Mouse (Mus musculus) megakaryocyte, embryonic 14.5 days (primary cell): ENCODE data around the gene Spns3. TPM values are rescaled to one million over a fixed set of nuclear protein-coding genes. Genes with fewer than 3 reads are reported as not detected.

Source experiments
- H3K27me3 ChIP-seq: replicated peaks from 2 replicates; pipeline ENCODE3; 2012; ENCODE audit warnings: inconsistent platforms
- H3K36me3 ChIP-seq: replicated peaks from 2 replicates; pipeline ENCODE3; 2012; ENCODE audit warnings: low read length, inconsistent platforms, mixed read lengths
- H3K4me1 ChIP-seq: 2 replicates; pipeline ENCODE4 v1.6.1; 2012; ENCODE audit warnings: inconsistent platforms
- H3K4me3 ChIP-seq: replicated peaks from 2 replicates; pipeline ENCODE3; 2012; ENCODE audit warnings: moderate library complexity, mild to moderate bottlenecking, inconsistent platforms
- H3K9me3 ChIP-seq: 2 replicates; pipeline ENCODE4 v1.6.1; 2012; ENCODE audit warnings: inconsistent platforms
- FLI1 ChIP-seq: IDR thresholded peaks from 2 replicates; pipeline ENCODE4 v1.6.1; 2012; ENCODE audit warnings: low read length, inconsistent platforms, mixed read lengths
- GATA1 ChIP-seq: IDR thresholded peaks from 3 replicates; pipeline ENCODE4 v1.6.1; 2012; ENCODE audit warnings: mixed read lengths, low read length, inconsistent platforms, borderline replicate concordance
- polyA plus RNA-seq: library from polyadenylated mRNA; stranded (reverse); fragments of >175 nt; gene quantifications from 2 replicates; pipeline ENCODE4 v1.2.3, GENCODE M21; 2012; ENCODE audit warnings: low replicate concordance; ENCODE audit not compliant: insufficient read depth

Spns3 gene
- polyA plus RNA-seq, 1 experiment: 31.7 TPM

DNA sequence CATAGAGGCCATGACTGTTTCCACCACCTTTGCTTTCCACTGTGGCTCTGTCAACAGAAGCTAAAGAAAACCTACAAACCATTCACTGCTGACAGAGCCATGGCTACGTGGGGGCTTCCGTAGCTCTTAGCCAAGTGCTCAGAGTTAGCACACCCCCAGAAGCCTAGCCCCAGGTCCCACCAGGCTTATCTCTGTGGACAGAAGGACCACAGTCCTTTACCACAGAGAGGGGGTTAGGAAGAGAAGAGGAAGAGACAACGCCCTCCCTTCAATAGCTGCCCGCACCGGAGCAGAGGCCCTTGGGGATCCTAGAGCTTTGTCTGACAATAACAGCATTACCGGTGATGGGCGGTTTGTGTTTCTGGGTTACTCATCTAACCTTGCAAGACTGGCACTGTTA is 74.9 kb downstream of the Spns3 start:
- H3K9me3 ChIP-seq: no peaks in the 10 kb centered on the region
- peak overlapping the region; percentile 83 for H3K4me3 ChIP-seq
- peaks cover 100% of the 10 kb centered on the region for H3K4me1 ChIP-seq
- H3K27me3 ChIP-seq: no peaks in the 10 kb centered on the region
- H3K36me3 ChIP-seq: peaks cover 40% of the 10 kb centered on the region
- TF ChIP-seq FLI1 (no peak), GATA1 (no peak)

DNA sequence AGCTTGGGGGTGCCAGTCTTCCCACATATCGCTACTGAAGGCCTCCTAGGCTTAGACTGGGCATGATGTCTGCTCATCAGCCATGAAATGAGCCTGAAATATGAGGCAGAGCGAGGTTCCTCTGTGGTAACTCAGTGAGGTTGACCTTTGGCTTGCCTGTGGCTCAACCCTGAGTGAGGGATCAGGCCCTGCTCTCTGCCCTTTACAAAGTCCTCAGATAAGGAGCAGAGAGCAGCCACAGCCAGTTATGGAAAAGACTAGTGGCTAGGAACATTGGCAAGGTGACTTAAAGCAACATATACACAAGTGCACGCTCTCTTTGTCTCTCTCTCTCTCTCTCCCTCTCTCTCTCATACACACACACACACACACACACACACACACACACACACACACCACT is 75.4 kb downstream of the Spns3 start:
- TF ChIP-seq GATA1 (no peak), FLI1 (no peak)
- peaks cover 40% of the 10 kb centered on the region for H3K36me3 ChIP-seq
- peak overlapping the region; percentile 83 for H3K4me3 ChIP-seq

DNA sequence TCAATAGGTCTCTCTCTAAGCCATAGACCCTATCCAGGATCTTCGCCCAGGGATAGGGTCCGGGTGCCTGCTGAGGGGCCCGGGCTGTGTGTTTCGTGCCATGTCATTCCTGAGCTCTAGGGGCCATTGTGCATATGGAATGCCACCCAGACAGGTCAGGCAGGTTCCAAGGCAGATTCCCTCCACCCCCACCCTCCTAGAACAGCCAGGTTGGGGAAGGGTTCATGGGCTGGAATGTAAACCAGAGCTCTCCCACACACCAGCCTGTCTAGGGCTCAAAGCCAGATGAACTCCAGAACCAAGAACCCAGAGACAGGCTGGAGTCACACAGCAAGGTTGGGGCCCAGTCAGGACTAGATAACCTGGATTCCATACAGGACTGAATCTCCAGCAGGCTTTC is 76.8 kb downstream of the Spns3 start:
- Histone ChIP-seq H3K4me3 (no peak overlapping the region), H3K36me3 (peaks cover 41% of the 10 kb centered on the region), H3K27me3 (no peaks in the 10 kb centered on the region), H3K9me3 (no peaks in the 10 kb centered on the region), H3K4me1 (peaks cover 100% of the 10 kb centered on the region)
- TF ChIP-seq FLI1: no peak
- no peak for TF ChIP-seq GATA1

More for the DNA sequence above, 75.4 kb downstream of the Spns3 start:
- H3K9me3 ChIP-seq: no peaks in the 10 kb centered on the region
- H3K4me1 ChIP-seq: peaks cover 100% of the 10 kb centered on the region
- no peaks in the 10 kb centered on the region for H3K27me3 ChIP-seq

DNA sequence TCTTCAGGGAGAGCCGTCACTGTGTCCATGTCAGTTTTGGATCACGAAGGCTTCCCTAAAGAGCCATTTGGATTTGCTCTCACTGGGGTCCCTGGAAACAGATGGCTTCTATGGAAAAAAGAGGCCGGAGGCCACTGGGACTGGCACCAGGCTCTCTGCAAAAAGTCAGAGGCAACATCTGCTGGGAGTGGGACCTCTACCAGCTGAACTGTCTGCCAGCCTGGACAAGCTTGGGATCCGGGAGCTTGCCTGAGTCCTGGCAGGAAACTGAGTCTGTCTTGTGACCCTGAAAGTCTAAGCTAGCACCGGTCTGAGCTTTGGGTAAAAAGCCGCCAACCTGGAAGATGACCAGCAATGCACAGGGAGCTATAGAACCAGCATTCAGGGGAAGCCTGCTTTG is 78.9 kb downstream of the Spns3 start:
- Histone ChIP-seq H3K4me1 (peaks cover 100% of the 10 kb centered on the region), H3K27me3 (no peaks in the 10 kb centered on the region), H3K4me3 (no peak overlapping the region), H3K36me3 (peaks cover 44% of the 10 kb centered on the region), H3K9me3 (no peaks in the 10 kb centered on the region)
- no peak for TF ChIP-seq FLI1
- no peak for TF ChIP-seq GATA1

DNA sequence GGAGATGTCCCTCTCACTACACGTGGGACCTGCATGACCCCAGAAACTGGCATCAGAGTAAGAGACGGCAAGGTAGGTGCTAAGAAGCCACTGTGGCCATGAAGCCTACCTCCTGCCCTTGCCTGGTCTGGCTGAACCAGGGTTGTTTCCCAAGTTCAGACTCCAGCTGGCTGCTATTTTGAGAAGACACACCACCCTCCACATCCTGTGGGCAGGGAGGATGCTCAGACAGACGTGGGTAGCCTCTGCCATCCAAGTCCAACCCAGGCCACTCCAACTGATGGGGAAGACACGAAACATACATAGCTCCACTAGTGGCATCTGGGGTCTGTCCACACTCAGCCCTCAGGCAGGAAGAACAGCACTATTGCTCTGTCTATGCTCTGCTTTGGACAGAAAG is 80.3 kb downstream of the Spns3 start:
- Histone ChIP-seq H3K4me3 (peak overlapping the region; percentile 83), H3K27me3 (no peaks in the 10 kb centered on the region), H3K36me3 (peaks cover 58% of the 10 kb centered on the region), H3K9me3 (no peaks in the 10 kb centered on the region), H3K4me1 (peaks cover 100% of the 10 kb centered on the region)
- TF ChIP-seq GATA1 (no peak), FLI1 (no peak)

DNA sequence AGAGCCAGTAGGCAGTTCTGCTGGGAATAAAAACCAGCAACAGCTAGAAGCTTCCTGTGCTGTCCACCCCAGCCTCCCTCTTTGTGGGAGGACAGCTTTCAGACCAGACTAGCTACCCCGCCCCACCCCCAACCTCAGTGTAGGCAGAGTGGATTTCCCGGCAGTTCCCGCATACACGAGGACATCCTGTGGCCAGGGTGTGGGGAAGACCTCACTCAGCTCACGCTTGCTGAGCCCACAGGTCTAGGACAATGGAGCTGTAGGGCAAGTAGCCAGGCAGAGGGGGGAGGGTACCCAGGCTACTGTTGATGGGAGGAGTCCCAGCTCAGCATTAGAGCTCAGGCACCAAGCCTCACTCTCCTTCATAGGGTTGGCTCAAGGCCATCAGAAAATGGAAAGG is 81.1 kb downstream of the Spns3 start:
- no peak for TF ChIP-seq GATA1
- no peak for TF ChIP-seq FLI1
- Histone ChIP-seq H3K27me3 (no peaks in the 10 kb centered on the region), H3K4me1 (peaks cover 100% of the 10 kb centered on the region), H3K36me3 (peaks cover 60% of the 10 kb centered on the region), H3K9me3 (no peaks in the 10 kb centered on the region), H3K4me3 (peak overlapping the region; percentile 84)

DNA sequence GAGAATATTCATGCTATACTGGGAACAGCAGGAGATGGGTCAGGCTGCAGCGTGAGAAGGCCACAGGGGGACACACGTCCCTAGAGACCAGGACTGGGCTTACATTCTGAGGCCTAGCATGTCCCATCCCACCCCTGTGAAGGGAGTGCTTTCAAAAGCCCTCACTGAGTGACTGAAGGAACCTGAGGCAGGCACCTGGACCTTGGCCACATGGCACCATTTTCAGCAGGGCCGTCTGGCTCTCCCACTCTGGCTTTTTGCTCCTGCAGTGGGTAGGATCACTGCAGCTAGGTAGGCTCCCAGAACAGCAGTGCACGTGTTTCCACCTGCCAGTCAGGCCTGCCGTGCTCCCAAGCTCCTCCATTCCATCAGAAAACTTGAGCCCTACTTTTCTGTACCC is 81.8 kb downstream of the Spns3 start:
- H3K36me3 ChIP-seq: peaks cover 60% of the 10 kb centered on the region
- H3K4me1 ChIP-seq: peaks cover 100% of the 10 kb centered on the region
- TF ChIP-seq GATA1: no peak
- TF ChIP-seq FLI1: no peak
- H3K27me3 ChIP-seq: no peaks in the 10 kb centered on the region
- peak overlapping the region; percentile 62 for H3K4me3 ChIP-seq
- no peaks in the 10 kb centered on the region for H3K9me3 ChIP-seq

DNA sequence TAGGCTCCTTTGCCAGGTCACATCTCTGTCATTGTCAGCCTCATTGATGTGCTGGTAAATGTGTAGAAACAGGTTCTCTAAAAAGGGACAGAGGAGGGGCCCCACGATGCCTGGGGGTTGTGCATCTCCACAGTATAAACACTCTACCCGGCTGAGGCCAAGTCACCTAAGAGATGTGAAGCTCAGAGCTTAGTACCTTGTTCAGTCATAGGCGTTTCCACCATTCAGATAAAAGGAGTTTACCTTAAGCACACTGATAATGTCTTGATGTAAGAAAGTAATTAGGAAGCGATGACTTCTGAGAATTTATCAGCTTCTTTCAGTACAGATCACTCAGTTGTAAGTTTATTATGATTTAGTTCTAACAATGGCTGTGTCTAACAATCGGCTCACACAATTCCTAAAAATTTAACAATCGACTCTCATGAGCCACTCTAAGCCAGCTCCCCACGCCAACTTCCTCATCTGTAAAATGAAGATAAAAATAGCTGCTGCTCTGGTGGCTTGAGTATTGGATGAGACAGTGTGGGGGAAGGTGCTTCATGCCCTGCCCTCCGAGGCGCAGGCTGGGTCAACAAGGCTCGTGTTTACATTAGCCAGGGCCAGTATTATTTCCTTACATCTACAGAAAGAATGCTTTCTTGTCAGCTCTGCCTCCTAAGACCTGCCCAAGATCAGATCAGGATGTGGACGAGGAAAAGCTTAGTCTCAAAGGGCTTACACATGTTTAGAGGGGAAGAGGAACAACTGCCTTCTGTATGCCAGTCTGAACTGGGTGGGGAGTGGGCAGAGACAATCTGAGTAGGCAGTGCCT is 83.4 kb downstream of the Spns3 start:
- no peak for TF ChIP-seq FLI1
- TF ChIP-seq GATA1: no peak
- H3K4me1 ChIP-seq: peaks cover 98% of the 10 kb centered on the region
- H3K4me3 ChIP-seq: peak overlapping the region; percentile 81
- no peaks in the 10 kb centered on the region for H3K9me3 ChIP-seq
- H3K36me3 ChIP-seq: peaks cover 60% of the 10 kb centered on the region
- no peaks in the 10 kb centered on the region for H3K27me3 ChIP-seq

DNA sequence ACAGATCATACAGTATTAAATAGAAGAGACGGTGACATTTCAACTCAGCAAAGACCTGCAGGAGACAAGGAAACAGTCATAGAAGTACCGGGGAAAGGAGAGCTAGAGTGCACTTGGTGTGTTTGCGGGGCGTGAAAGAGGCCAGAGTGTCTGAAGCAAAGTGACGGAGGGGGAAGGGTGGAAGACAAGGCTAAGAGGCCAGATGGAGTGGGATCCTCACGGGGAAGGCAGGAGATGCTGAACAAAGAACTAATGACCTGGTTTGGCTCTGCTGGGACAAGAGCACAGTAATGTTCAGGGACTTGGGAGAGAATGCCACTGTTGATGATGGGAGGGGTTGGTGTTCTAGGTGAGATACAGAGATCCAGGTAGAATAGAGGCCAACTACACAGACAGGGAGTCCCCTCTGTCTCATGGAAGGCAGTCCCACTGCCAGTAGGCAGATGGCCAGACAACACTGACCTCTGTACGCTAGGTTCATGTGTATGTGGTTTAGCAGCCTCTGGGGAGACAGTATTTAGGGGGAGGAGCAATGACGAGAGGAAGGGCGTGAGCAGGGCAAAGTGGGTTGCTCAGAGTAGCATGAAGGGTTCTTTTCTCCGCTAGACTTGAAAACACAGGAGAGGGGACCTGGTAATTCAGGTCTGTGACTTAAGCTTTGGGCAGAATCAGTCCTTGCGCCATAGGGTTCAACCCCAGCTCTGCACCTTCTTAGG is 84.2 kb downstream of the Spns3 start:
- peak overlapping the region; percentile 75 for H3K4me3 ChIP-seq

DNA sequence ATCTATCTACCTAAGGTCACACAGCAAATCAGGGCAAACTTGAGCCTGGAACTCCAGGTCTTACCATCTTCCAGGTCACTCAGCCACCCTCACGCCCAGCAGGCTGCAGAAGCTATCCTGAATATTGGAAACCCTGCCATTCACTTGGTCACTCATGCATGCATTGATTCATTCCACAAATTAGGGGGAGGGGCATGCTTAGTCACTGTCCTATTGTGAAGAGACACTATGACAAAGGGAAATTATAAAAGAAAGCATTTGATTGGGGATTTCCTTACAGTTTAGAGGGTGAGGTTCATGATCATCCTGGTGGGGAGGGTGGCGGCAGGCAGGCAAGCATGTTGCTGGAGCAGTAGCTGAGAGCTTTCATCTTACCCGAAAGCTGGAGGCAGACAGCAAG is 85.5 kb downstream of the Spns3 start:
- TF ChIP-seq FLI1 (no peak), GATA1 (no peak)
- H3K27me3 ChIP-seq: no peaks in the 10 kb centered on the region
- peaks cover 94% of the 10 kb centered on the region for H3K4me1 ChIP-seq
- peaks cover 72% of the 10 kb centered on the region for H3K36me3 ChIP-seq
- no peak overlapping the region for H3K4me3 ChIP-seq
- no peaks in the 10 kb centered on the region for H3K9me3 ChIP-seq

More for the DNA sequence above, 84.2 kb downstream of the Spns3 start:
- Histone ChIP-seq H3K27me3 (no peaks in the 10 kb centered on the region), H3K4me1 (peaks cover 98% of the 10 kb centered on the region), H3K36me3 (peaks cover 61% of the 10 kb centered on the region), H3K9me3 (no peaks in the 10 kb centered on the region)
- TF ChIP-seq GATA1: no peak
- TF ChIP-seq FLI1: no peak
